Mouse (Mus musculus) neural tube, embryonic 14.5 days (tissue): Measurements from ENCODE around the gene AI413582. TPM values are rescaled to one million over a fixed set of nuclear protein-coding genes. Genes with fewer than 3 reads are reported as not detected.

Experiments
- ATAC-seq: fragments of 200-750 bp; cut with Nextera tagmentation; 2 replicates; pipeline ENCODE4 v1.8.0; 2017; ENCODE audit warnings: low read depth, mild to moderate bottlenecking, moderate TSS enrichment, moderate library complexity
- H3K27ac ChIP-seq: fragments of 300-500 bp; sonication (generic); 2 replicates; pipeline ENCODE4 v1.5.1; 2014; ENCODE audit warnings: low read depth, mild to moderate bottlenecking, control low read depth, low read length, moderate library complexity, mixed read lengths
- H3K27me3 ChIP-seq: fragments of 300-500 bp; sonication (generic); 2 replicates; pipeline ENCODE4 v1.6.1; 2014; ENCODE audit warnings: low read length; ENCODE audit not compliant: control insufficient read depth, insufficient read depth
- H3K36me3 ChIP-seq: fragments of 300-500 bp; sonication (generic); 2 replicates; pipeline ENCODE4 v1.6.1; 2014; ENCODE audit warnings: low read length, mixed read lengths; ENCODE audit not compliant: control insufficient read depth, insufficient read depth
- H3K4me1 ChIP-seq: fragments of 300-500 bp; sonication (generic); 2 replicates; pipeline ENCODE4 v1.6.1; 2014; ENCODE audit warnings: low read length; ENCODE audit not compliant: control insufficient read depth, insufficient read depth
- H3K4me2 ChIP-seq: fragments of 300-500 bp; sonication (generic); 2 replicates; pipeline ENCODE4 v1.6.1; 2014; ENCODE audit warnings: mild to moderate bottlenecking, low read depth, low read length, control low read depth
- H3K4me3 ChIP-seq: fragments of 300-500 bp; sonication (generic); 2 replicates; pipeline ENCODE4 v1.5.1; 2014; ENCODE audit warnings: low read depth, low read length, control low read depth, mixed read lengths
- H3K9ac ChIP-seq: fragments of 300-500 bp; sonication (generic); replicated peaks from 2 replicates; pipeline ENCODE4 v1.6.1; 2014; ENCODE audit warnings: low read depth, mild to moderate bottlenecking, control low read depth, low read length, mixed read lengths
- H3K9me3 ChIP-seq: fragments of 300-500 bp; sonication (generic); 2 replicates; pipeline ENCODE4 v1.6.1; 2016; ENCODE audit warnings: low read length; ENCODE audit not compliant: control insufficient read depth
- WGBS: fragments of 180-500 bp; shearing (Covaris S2); extraction: QIAGEN DNeasy Blood & Tissue Kit; methylation state at CpG from one replicate; pipeline ENCODE4 v1.1.7; 2014; 5-methylcytosine and 5-hydroxymethylcytosine counted together
- polyA plus RNA-seq: library from polyadenylated mRNA; unstranded; fragments of >200 nt; fragmentation: Nextera tagmentation; extraction: Ambion mirVana; gene quantifications from 2 replicates; pipeline ENCODE4 v1.2.1, GENCODE M21; 2014

AI413582 gene
- polyA plus RNA-seq, 1 experiment from 2014 or later: 77.9 TPM

DNA sequence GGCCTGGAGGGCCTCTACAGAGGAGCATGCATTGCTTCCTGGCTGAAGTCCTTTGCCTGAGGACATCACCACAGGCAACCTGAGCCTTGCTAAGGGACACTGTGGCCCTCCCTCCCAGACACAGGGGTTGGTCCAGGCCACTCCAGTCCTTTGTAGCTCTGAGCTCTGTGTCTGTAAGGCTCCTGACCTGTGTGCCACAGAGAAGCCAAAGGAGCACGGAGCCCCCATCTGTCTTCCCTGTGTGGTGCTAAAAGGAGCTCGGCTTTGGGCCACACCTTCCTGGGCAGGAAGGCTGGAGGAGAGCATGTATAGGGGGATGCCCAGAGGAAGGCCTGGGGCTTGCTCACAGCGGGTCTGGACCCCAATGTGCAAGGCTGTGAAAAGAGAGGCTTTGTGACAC, 23.6 kb downstream of the AI413582 start:
- H3K4me1 ChIP-seq: no peaks in the 10 kb centered on the region
- no peaks in the 10 kb centered on the region for H3K36me3 ChIP-seq
- H3K27me3 ChIP-seq: no peaks in the 10 kb centered on the region
- no peak overlapping the region for H3K27ac ChIP-seq
- H3K4me2 ChIP-seq: no peak overlapping the region
- WGBS: 88% methylated on average over 3 of the region's 3 CpGs
- ATAC-seq: no peak
- H3K9me3 ChIP-seq: no peaks in the 10 kb centered on the region
- no peak overlapping the region for H3K9ac ChIP-seq
- no peak overlapping the region for H3K4me3 ChIP-seq

DNA sequence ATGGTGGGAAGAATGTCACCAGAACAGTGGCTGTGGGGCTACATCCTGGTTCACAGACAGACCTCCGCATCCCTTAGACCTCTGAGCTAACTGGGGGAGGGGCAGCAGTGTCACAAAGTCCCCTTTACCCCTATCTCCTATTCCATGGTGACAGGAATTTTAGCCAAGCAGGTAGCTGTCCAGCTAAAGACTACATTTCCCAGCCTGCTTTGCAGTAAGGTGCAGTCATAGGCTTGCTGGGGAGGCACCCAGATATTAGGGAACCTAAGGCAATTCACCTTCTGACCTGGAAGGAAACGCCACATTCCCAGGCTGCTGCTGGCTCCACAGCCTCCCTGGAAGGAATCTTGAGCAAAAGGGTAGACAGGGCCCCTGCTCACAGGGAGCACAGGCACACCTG, 24.3 kb downstream of the AI413582 start:
- Histone ChIP-seq H3K9me3 (no peaks in the 10 kb centered on the region), H3K27me3 (no peaks in the 10 kb centered on the region), H3K9ac (no peak overlapping the region), H3K4me3 (no peak overlapping the region), H3K4me2 (no peak overlapping the region), H3K27ac (no peak overlapping the region), H3K4me1 (no peaks in the 10 kb centered on the region), H3K36me3 (no peaks in the 10 kb centered on the region)
- WGBS: 77% methylated on average over 2 of the region's 2 CpGs
- ATAC-seq: no peak

DNA sequence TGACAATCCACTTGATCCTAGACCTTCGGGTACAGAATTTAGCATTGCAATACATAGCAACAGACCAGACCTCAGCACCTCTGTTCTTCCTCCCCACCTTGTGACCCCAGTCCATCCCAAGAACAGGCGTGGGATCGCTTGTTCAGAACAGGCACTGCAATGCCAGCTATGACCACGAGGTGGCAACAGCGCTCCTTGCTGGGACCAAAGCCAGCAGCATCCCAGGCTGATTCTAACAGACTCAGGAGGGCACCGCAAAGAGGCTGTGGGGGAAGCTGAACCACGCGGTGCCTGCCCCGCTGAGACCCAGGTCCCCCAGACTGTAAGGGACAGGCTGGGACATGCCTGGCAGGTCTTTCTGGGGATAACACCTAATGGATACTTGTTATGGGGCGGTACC, 30.8 kb downstream of the AI413582 start:
- Histone ChIP-seq H3K4me1 (no peaks in the 10 kb centered on the region), H3K4me2 (no peak overlapping the region), H3K4me3 (no peak overlapping the region), H3K9ac (no peak overlapping the region), H3K9me3 (no peaks in the 10 kb centered on the region), H3K27me3 (no peaks in the 10 kb centered on the region), H3K36me3 (no peaks in the 10 kb centered on the region), H3K27ac (no peak overlapping the region)
- WGBS: 4% methylated on average over 10 of the region's 10 CpGs
- ATAC-seq: 0 out of 2 replicates have a peak, but pooled peaks have one; percentile 60

DNA sequence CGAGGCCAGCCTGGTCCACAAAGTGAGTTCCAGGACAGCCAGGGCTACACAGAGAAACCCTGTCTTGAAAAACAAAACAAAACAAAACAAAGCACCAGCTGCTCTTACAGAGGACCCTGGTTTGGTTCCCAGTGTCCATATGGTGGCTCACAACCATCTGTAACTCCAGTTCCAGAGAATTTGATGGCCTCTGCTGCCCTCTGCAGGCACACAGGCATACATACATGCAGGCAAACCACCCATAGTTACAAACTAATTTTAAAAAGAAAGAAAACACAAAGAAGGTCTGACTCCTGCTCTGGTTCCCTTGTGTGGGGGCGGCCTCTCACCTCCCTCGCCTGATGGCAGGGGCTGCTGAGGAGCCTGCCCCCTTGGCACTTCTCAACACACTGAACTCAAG, 32.2 kb downstream of the AI413582 start:
- no peaks in the 10 kb centered on the region for H3K9me3 ChIP-seq
- H3K4me3 ChIP-seq: no peak overlapping the region
- H3K36me3 ChIP-seq: no peaks in the 10 kb centered on the region
- no peak overlapping the region for H3K9ac ChIP-seq
- ATAC-seq: no peak
- H3K27me3 ChIP-seq: no peaks in the 10 kb centered on the region
- no peak overlapping the region for H3K4me2 ChIP-seq
- H3K27ac ChIP-seq: no peak overlapping the region
- H3K4me1 ChIP-seq: no peaks in the 10 kb centered on the region
- WGBS: 86% methylated on average over 3 of the region's 3 CpGs

DNA sequence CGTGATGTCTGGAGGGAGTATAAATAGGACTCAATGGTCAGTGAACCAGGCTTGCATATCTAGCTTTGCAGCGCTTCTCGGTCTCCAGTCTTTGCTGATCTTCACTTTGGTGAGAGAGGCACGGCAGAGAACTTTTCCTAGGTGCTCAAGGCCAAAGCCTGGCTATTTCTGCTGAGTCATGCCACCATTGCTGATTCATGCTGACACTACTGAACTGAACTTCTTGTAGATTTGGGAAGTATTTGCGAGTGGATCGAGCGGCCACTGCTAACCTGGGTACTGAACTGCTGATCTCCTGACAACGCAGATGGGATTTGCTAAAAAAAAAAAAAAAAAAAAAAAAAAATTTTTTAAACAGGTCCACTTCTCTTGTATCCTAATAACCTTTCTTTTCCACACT, 33.5 kb downstream of the AI413582 start:
- Histone ChIP-seq H3K36me3 (no peaks in the 10 kb centered on the region), H3K9ac (no peak overlapping the region), H3K9me3 (no peaks in the 10 kb centered on the region), H3K4me2 (no peak overlapping the region), H3K4me3 (no peak overlapping the region), H3K27ac (no peak overlapping the region), H3K27me3 (no peaks in the 10 kb centered on the region), H3K4me1 (no peaks in the 10 kb centered on the region)
- no peak for ATAC-seq
- WGBS: 93% methylated on average over 8 of the region's 8 CpGs

DNA sequence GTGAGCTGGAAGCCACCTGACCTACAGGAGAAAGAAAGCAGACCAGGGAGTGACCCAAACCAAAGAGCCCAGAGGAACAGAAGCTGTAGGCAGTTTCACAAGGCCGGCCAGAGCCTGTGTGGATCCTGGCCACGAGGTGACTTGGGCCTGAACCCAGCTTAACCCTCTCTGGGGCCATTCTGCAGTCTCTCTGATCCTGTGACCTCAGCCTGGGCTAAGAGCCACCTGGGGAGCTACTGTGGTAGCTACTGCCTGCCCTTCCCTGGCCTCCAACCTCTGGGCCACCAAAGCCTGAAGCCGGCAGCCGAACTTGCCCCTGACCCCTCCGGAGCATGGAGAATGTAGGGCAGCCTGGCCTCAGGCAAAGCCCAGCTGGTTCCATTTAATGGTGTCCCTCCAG, 36.8 kb downstream of the AI413582 start:
- no peak for ATAC-seq
- WGBS: 89% methylated on average over 5 of the region's 5 CpGs
- no peaks in the 10 kb centered on the region for H3K36me3 ChIP-seq
- no peaks in the 10 kb centered on the region for H3K9me3 ChIP-seq
- H3K9ac ChIP-seq: no peak overlapping the region
- no peak overlapping the region for H3K4me2 ChIP-seq
- H3K27me3 ChIP-seq: no peaks in the 10 kb centered on the region
- no peaks in the 10 kb centered on the region for H3K4me1 ChIP-seq
- H3K27ac ChIP-seq: no peak overlapping the region
- no peak overlapping the region for H3K4me3 ChIP-seq

DNA sequence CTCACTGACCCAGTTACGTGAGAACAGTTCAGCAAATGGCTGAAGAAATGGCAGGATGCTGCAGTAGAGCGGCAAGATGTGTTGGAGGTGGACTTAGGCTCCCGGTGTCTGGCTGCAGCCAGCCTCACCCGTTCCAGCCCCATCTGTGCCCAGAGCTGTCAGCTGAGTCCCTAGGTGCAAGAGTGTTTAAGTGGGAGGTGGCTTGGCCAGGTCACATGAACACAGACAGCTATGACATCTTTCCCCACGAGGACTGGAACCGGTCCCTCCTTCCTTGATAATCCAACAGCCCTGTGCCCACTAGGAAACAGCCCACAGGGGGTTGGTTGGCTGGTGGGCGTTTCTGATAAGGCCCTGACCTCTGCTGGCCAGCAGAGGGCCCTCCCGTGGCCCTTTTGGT, 37.5 kb downstream of the AI413582 start:
- H3K27me3 ChIP-seq: no peaks in the 10 kb centered on the region
- WGBS: 54% methylated on average over 8 of the region's 8 CpGs
- H3K4me1 ChIP-seq: no peaks in the 10 kb centered on the region
- no peak for ATAC-seq
- no peak overlapping the region for H3K9ac ChIP-seq
- H3K36me3 ChIP-seq: no peaks in the 10 kb centered on the region
- H3K27ac ChIP-seq: no peak overlapping the region
- H3K9me3 ChIP-seq: no peaks in the 10 kb centered on the region
- H3K4me3 ChIP-seq: no peak overlapping the region
- H3K4me2 ChIP-seq: no peak overlapping the region

DNA sequence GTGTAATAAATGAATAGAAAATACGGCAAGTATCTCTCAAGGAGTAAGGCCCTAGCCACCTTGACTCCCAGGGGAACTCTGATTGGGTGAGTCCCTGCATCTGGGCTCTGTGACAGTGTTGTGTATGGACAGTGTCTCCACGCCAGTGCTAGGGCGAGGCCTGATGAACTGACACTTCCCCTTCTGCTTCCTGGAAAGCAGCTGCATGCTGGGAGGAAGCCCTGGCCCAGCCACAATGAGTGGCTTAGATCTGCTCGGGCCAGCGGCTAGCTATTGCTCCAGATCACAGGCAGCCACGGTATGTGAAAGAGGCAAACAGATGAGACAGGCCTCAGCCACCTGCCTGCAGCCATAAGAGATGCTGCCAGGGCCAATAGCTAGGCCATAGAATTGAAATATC, 38.4 kb downstream of the AI413582 start:
- 76% methylated on average over 6 of the region's 6 CpGs for WGBS

DNA sequence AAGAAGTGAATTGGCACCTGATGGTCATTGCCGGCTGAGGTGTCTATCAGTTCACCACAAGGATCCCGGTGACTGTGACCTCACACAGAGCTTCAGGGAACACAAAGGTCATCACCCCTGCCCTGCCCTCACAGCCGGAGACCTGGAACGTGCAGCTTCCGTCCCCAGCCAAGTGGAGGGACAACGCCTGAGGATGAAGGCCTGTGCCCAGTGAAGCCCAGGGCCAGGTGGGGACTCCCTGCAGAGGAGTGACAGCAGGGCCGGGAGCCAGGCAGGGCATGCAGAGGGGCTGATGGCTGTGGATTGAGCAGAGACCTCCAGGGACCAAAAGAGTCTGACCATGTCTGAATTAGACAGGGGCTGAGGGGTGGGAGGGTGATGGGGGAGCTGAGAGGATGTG, 42.4 kb downstream of the AI413582 start:
- H3K9ac ChIP-seq: no peak overlapping the region
- ATAC-seq: no peak
- H3K9me3 ChIP-seq: no peaks in the 10 kb centered on the region
- H3K4me3 ChIP-seq: no peak overlapping the region
- no peak overlapping the region for H3K27ac ChIP-seq
- no peak overlapping the region for H3K4me2 ChIP-seq
- H3K4me1 ChIP-seq: peaks cover 4% of the 10 kb centered on the region; the same call in 1 of the 2 replicates
- H3K36me3 ChIP-seq: no peaks in the 10 kb centered on the region
- peaks cover 3% of the 10 kb centered on the region; the same call in 1 of the 2 replicates for H3K27me3 ChIP-seq
- WGBS: 54% methylated on average over 7 of the region's 7 CpGs

More for the DNA sequence above, 38.4 kb downstream of the AI413582 start:
- Histone ChIP-seq H3K9ac (no peak overlapping the region), H3K4me3 (no peak overlapping the region), H3K4me1 (no peaks in the 10 kb centered on the region), H3K27ac (no peak overlapping the region), H3K9me3 (no peaks in the 10 kb centered on the region), H3K4me2 (no peak overlapping the region), H3K36me3 (no peaks in the 10 kb centered on the region), H3K27me3 (no peaks in the 10 kb centered on the region)
- no peak for ATAC-seq
